Mouse (Mus musculus): ENCODE data around the gene Stpg2.

The Stpg2 gene

GRCm38 (mm10) chr3:139733156-139733555 lies 527.7 kb downstream of the Stpg2 start:
- no peak for DNase-seq (ENCODE audit: low spot score in 2 of 2)

GRCm38 (mm10) chr3:139739388-139739787 lies 533.9 kb downstream of the Stpg2 start:
- no peak for DNase-seq (ENCODE audit: low spot score in 2 of 2)

All from spleen, postnatal 10 days (tissue).